Mouse (Mus musculus): ENCODE results near the gene Il2ra.
A peak's percentile ranks its signal among the peaks of the same experiment; 100 is the strongest.
"Not testable (repeated sequence)": the region's sequence is repeated elsewhere in the genome, so short reads cannot be mapped to it uniquely, and the experiment has no call there.

Gene Il2ra

GRCm38 (mm10) chr2:11642451-11642941 lies at the start of gene Il2ra:
Gene Il2ra, plus strand, starts transcription at chr2:11642807.
- DNase-seq (ENCODE audit: low spot score) = no peak

GRCm38 (mm10) chr2:11596690-11597089 lies 45.9 kb upstream of the Il2ra start:
- no peak for DNase-seq (ENCODE audit: low spot score)

- DNase-seq (ENCODE audit: low spot score) = no peak
These were observed 44.7 kb upstream of the Il2ra start for GRCm38 (mm10) chr2:11597906-11598305.

- DNase-seq (ENCODE audit: low spot score) = no peak
These were observed 40.8 kb upstream of the Il2ra start for GRCm38 (mm10) chr2:11601795-11602194.

- DNase-seq (ENCODE audit: low spot score) = peak; percentile 96
These were observed 39.8 kb upstream of the Il2ra start for GRCm38 (mm10) chr2:11602506-11603489.

- DNase-seq (ENCODE audit: low spot score) = no peak
These were observed 38.6 kb upstream of the Il2ra start, which contains the start of gene Rbm17 for GRCm38 (mm10) chr2:11604053-11604452. Gene Rbm17, minus strand, starts transcription at chr2:11604153.

- peak; percentile 6 for DNase-seq (ENCODE audit: low spot score)
These were observed 37.7 kb upstream of the Il2ra start for GRCm38 (mm10) chr2:11604911-11605310.

- not testable (repeated sequence) for DNase-seq (ENCODE audit: low spot score)
These were observed 35.9 kb upstream of the Il2ra start for GRCm38 (mm10) chr2:11606718-11607117.

- DNase-seq (ENCODE audit: low spot score) = not testable (repeated sequence)
These were observed 29.7 kb upstream of the Il2ra start for GRCm38 (mm10) chr2:11612939-11613338.

GRCm38 (mm10) chr2:11616846-11617245 lies 25.8 kb upstream of the Il2ra start:
- no peak for DNase-seq (ENCODE audit: low spot score)

GRCm38 (mm10) chr2:11619598-11619997 lies 23.0 kb upstream of the Il2ra start:
- no peak for DNase-seq (ENCODE audit: low spot score)

- DNase-seq (ENCODE audit: low spot score) = no peak
These were observed 19.4 kb upstream of the Il2ra start for GRCm38 (mm10) chr2:11623173-11623572.

- DNase-seq (ENCODE audit: low spot score) = no peak
These were observed 18.9 kb upstream of the Il2ra start for GRCm38 (mm10) chr2:11623726-11624125.

GRCm38 (mm10) chr2:11625890-11626289 lies 16.7 kb upstream of the Il2ra start, which contains the start of gene Gm17490:
Gene Gm17490, minus strand, starts transcription at chr2:11626264.
- no peak for DNase-seq (ENCODE audit: low spot score)

- DNase-seq (ENCODE audit: low spot score) = no peak
These were observed 7.6 kb upstream of the Il2ra start for GRCm38 (mm10) chr2:11635035-11635434.

- no peak for DNase-seq (ENCODE audit: low spot score)
These were observed 7.0 kb upstream of the Il2ra start for GRCm38 (mm10) chr2:11635471-11636137.

- no peak for DNase-seq (ENCODE audit: low spot score)
These were observed 6.5 kb upstream of the Il2ra start for GRCm38 (mm10) chr2:11636138-11636480.

- no peak for DNase-seq (ENCODE audit: low spot score)
These were observed 5.5 kb upstream of the Il2ra start for GRCm38 (mm10) chr2:11637115-11637514.

GRCm38 (mm10) chr2:11644057-11644456 lies 1.4 kb downstream of the Il2ra start:
- DNase-seq (ENCODE audit: low spot score) = no peak

- DNase-seq (ENCODE audit: low spot score) = no peak
These were observed 2.7 kb downstream of the Il2ra start for GRCm38 (mm10) chr2:11645297-11645696.

GRCm38 (mm10) chr2:11651476-11651875 lies 8.9 kb downstream of the Il2ra start:
- no peak for DNase-seq (ENCODE audit: low spot score)

GRCm38 (mm10) chr2:11652196-11652595 lies 9.6 kb downstream of the Il2ra start:
- no peak for DNase-seq (ENCODE audit: low spot score)

GRCm38 (mm10) chr2:11652780-11653179 lies 10.2 kb downstream of the Il2ra start:
- DNase-seq (ENCODE audit: low spot score) = no peak

All from retina, embryonic 14.5 days (tissue).